Mouse (Mus musculus): ENCODE data around the gene 1700037C18Rik. TPM values are rescaled to one million over a fixed set of nuclear protein-coding genes. Genes with fewer than 3 reads are reported as not detected.

1700037C18Rik gene
- not detected for polyA plus RNA-seq (2014; fragmentation: Illumina TruSeq; extraction: RNeasy Lipid Tissue Mini Kit (QIAGEN cat#74804); ENCODE audit: low read depth, low replicate concordance)

DNA sequence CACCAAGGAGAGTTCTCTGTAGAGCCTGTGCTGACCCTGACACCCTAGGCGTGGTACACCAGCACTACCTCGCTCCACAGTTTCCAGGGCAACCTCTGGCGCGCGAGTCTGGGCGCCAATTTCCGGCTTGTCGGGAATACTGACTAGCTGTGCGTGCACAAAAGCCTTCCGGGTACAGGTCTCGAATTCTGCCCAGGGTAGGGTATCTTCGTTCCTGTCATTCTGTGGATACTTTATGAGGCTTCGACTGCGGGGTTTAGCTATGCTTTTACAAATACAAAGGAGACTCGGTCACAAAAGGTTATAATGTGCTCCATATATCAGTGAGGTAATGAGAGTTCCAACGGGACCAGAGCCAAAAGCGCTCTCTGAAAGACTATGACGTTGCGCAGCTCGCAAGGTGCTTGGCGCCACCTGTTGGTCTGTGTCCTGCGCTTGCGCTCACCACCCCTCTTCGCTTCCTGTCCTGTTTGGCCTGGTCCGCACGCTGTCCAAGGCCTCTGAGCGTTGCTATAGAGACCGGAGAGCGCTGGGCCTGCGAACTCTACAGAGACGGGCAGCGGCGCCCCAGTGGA, at the start of gene 1700037C18Rik, which contains the start of gene Cluap1:
TSS of gene 1700037C18Rik (minus strand) at position 153 of the 575 bp plus-strand sequence.
TSS of gene Cluap1 (plus strand) at position 265 of the 575 bp plus-strand sequence.

DNA sequence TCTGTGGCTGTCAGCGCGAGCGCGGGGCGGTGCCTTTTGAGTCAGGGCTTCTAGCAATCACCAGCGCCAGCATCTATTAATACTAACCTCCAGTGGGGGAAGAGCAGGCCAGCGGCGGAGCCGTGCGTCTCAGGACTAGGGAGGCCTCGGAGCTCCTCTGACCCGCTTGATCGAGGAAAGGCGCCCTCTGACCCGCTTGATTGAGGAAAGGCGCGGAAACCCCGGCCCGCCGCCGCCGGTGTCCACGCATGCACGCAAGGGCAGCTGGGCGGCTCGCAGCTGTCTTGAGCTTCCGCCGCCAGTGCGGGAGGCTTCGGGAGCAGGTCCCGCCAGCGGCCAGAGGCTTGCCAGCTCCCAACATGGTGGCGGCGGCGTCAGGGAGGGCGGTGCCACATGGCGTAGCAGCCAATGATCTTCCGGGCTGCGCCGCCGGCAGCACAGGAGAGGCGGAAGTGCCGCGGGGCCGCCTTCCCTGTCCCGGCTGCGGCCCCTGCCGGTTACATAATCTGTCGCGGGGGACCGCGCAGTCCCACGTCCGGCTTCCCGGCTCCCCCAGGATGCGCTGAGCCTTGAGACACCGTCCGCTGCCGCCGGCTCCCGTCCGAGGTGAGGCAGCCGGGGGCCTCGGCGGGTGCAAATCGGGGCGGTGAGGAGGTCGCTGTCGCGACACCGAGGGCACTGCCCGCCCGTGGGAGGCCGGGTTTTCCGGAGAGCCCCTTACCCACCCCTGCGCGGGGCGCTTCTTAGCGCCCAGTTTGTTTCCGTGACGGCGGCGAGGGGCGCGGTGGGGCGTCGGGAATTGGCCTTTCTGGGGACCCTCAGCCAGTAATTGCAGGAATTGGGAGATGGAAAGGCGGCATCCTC, 24.1 kb downstream of the 1700037C18Rik start, which contains the start of the genes Zfp597 and Gm20695:
TSS of gene Zfp597 (minus strand) at position 361 of the 864 bp plus-strand sequence.
TSS of gene Gm20695 (plus strand) at position 448 of the 864 bp plus-strand sequence.

GRCm38 (mm10) chr16:3872216-3873047, 36.1 kb downstream of the 1700037C18Rik start, which contains the start of gene Naa60:
Naa60 (plus strand) TSS chr16:3872375.

GRCm38 (mm10) chr16:3846711-3847518, 61.6 kb downstream of the 1700037C18Rik start, which contains the start of gene Zfp174:
Zfp174 (plus strand) TSS chr16:3847268.

Other genes starting within 250 kb of the 1700037C18Rik start
- 0.19 TPM for gene Mefv, start 190.6 kb downstream of the 1700037C18Rik start, polyA plus RNA-seq (2014; fragmentation: Illumina TruSeq; extraction: RNeasy Lipid Tissue Mini Kit (QIAGEN cat#74804); ENCODE audit: low read depth, low replicate concordance)
- gene Zfp263, start 164.6 kb downstream of the 1700037C18Rik start, polyA plus RNA-seq (2014; fragmentation: Illumina TruSeq; extraction: RNeasy Lipid Tissue Mini Kit (QIAGEN cat#74804); ENCODE audit: low read depth, low replicate concordance) = 14.5 TPM
- not detected for gene Olfr15, start 77.8 kb downstream of the 1700037C18Rik start, polyA plus RNA-seq (2014; fragmentation: Illumina TruSeq; extraction: RNeasy Lipid Tissue Mini Kit (QIAGEN cat#74804); ENCODE audit: low read depth, low replicate concordance)
- gene Zfp174, start 61.4 kb downstream of the 1700037C18Rik start, polyA plus RNA-seq (2014; fragmentation: Illumina TruSeq; extraction: RNeasy Lipid Tissue Mini Kit (QIAGEN cat#74804); ENCODE audit: low read depth, low replicate concordance) = 1.5 TPM
- gene Naa60, start 36.3 kb downstream of the 1700037C18Rik start, polyA plus RNA-seq (2014; fragmentation: Illumina TruSeq; extraction: RNeasy Lipid Tissue Mini Kit (QIAGEN cat#74804); ENCODE audit: low read depth, low replicate concordance) = 130 TPM
- 7.1 TPM for gene Zfp597, start 24.1 kb downstream of the 1700037C18Rik start, polyA plus RNA-seq (2014; fragmentation: Illumina TruSeq; extraction: RNeasy Lipid Tissue Mini Kit (QIAGEN cat#74804); ENCODE audit: low read depth, low replicate concordance)
- 2.5 TPM for gene Gm20695, start 24.0 kb downstream of the 1700037C18Rik start, polyA plus RNA-seq (2014; fragmentation: Illumina TruSeq; extraction: RNeasy Lipid Tissue Mini Kit (QIAGEN cat#74804); ENCODE audit: low read depth, low replicate concordance)
- gene Cluap1, start 112 bp upstream of the 1700037C18Rik start, polyA plus RNA-seq (2014; fragmentation: Illumina TruSeq; extraction: RNeasy Lipid Tissue Mini Kit (QIAGEN cat#74804); ENCODE audit: low read depth, low replicate concordance) = 6.0 TPM
- gene Nlrc3, start 67.9 kb upstream of the 1700037C18Rik start, polyA plus RNA-seq (2014; fragmentation: Illumina TruSeq; extraction: RNeasy Lipid Tissue Mini Kit (QIAGEN cat#74804); ENCODE audit: low read depth, low replicate concordance) = 0.19 TPM
- gene Slx4, start 95.1 kb upstream of the 1700037C18Rik start, polyA plus RNA-seq (2014; fragmentation: Illumina TruSeq; extraction: RNeasy Lipid Tissue Mini Kit (QIAGEN cat#74804); ENCODE audit: low read depth, low replicate concordance) = 0.74 TPM
- gene Dnase1, start 128.3 kb upstream of the 1700037C18Rik start, polyA plus RNA-seq (2014; fragmentation: Illumina TruSeq; extraction: RNeasy Lipid Tissue Mini Kit (QIAGEN cat#74804); ENCODE audit: low read depth, low replicate concordance) = not detected
- 70.7 TPM for gene Trap1, start 169.1 kb upstream of the 1700037C18Rik start, polyA plus RNA-seq (2014; fragmentation: Illumina TruSeq; extraction: RNeasy Lipid Tissue Mini Kit (QIAGEN cat#74804); ENCODE audit: low read depth, low replicate concordance)

All from liver, adult 10 weeks (tissue).